Mouse (Mus musculus) bone marrow, adult 2 months (tissue): ENCODE results near the gene Palld. TPM values are rescaled to one million over a fixed set of nuclear protein-coding genes. Genes with fewer than 3 reads are reported as not detected.

Source experiments
- H3K27ac ChIP-seq: fragments of 200-500 bp; 2 replicates; pipeline ENCODE4 v1.5.1; 2012; ENCODE audit warnings: low read depth, mild to moderate bottlenecking, control low read depth, inconsistent platforms, low read length; ENCODE audit not compliant: control insufficient read depth, poor library complexity, insufficient read depth
- H3K4me1 ChIP-seq: fragments of 200-500 bp; 2 replicates; pipeline ENCODE4 v1.6.1; 2011; ENCODE audit warnings: low read length; ENCODE audit not compliant: control insufficient read depth, insufficient read depth
- H3K4me3 ChIP-seq: fragments of 200-500 bp; replicated peaks from 2 replicates; pipeline ENCODE3; 2011; ENCODE audit warnings: mild to moderate bottlenecking, low read depth, low read length, control low read depth; ENCODE audit not compliant: control insufficient read depth
- CTCF ChIP-seq: fragments of 200-500 bp; IDR thresholded peaks from 2 replicates; pipeline ENCODE4 v1.5.1; 2011; ENCODE audit warnings: low read length, control low read depth; ENCODE audit not compliant: control insufficient read depth, insufficient read depth
- POLR2A ChIP-seq: fragments of 200-500 bp; IDR thresholded peaks from 2 replicates; pipeline ENCODE4 v1.6.1; 2011; ENCODE audit warnings: low read depth, mild to moderate bottlenecking, control low read depth, low read length, borderline replicate concordance; ENCODE audit not compliant: control insufficient read depth
- WGBS: fragments of 180-500 bp; shearing (Covaris S2); methylation state at CpG from one replicate; pipeline ENCODE4 v1.1.7; 2018; 5-methylcytosine and 5-hydroxymethylcytosine counted together
- polyA plus RNA-seq: library from polyadenylated mRNA; stranded (reverse); fragments of >200 nt; gene quantifications from 2 replicates; pipeline ENCODE4 v1.2.4, GENCODE M21; 2011; ENCODE audit warnings: low replicate concordance; ENCODE audit not compliant: missing spikeins, insufficient read depth, insufficient read length

The Palld gene
- polyA plus RNA-seq, 1 experiment = 33.7 TPM

DNA sequence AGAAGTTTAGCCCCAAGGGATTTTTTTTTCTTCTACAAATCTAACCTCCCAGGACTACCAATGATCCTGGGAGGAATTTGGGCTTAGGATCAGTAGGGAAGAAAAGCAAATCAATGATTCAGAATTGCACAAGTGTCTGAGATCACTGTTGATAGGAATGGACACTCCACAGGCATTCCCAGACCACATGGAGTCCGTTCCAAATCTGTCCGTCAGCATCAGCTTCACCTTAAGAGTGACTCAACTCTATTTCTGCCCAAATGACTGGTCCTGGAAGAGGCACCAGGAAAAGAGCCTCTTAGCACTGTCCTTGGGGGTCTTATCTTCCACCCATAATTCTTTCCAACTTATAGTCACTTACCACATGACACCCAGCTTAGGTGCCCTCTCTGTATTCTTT, 98.7 kb downstream of the Palld start:
- TF ChIP-seq CTCF (no peak), POLR2A (no peak)
- Histone ChIP-seq H3K27ac (no peak overlapping the region), H3K4me3 (no peak overlapping the region), H3K4me1 (no peaks in the 10 kb centered on the region)
- WGBS = 73% methylated on average over 2 of the region's 2 CpGs

DNA sequence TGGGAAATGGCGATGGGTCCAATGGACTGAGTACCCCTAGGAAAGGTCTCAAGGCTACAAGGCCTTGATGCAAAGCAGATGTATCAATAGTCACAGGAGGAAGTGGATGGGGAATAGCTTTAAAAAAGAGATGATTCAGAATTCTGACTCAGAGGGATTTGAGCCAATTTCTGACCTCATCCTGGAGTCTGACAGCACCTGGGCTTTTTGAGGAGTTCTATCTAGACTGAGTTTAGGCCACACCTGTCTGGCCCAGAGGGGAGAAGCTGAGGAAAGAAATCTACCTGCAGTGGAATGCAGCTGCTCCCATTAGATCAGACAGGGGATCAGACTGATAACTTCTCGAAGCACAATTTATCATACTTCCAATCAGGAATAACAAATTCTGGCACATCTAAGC, 99.7 kb downstream of the Palld start:
- Histone ChIP-seq H3K27ac (no peak overlapping the region), H3K4me1 (no peaks in the 10 kb centered on the region), H3K4me3 (no peak overlapping the region)
- WGBS = 82% methylated on average over 2 of the region's 2 CpGs
- no peak for TF ChIP-seq POLR2A
- TF ChIP-seq CTCF = no peak

DNA sequence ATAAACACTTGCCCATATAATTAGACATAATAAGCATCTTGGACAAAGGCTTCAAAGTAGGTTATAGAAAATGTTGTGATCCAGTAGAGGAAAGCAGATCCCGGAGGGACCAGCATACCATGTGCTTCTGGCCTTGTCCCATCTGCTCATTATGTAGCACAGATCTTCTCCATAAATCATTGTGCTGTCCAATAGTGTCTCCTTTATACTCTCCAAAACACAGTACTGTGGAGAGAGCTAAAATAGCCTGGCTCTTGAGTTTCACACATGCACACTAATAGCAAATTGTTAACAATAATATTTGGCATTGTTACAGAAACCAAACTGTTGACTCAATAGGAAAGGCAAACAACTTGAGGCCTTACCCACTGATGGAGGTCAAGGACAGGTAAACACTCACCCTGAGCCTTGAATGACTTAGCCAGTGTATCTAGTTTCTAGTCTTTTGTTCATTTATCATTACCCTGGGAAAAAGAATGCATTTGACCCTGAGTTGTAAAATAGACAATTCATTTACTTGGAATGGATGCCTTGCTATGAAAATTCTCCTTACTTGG, 105.0 kb downstream of the Palld start:
- TF ChIP-seq POLR2A (no peak), CTCF (no peak)
- 93% methylated on average over 1 of the region's 1 CpGs for WGBS

GRCm38 (mm10) chr8:61796537-61797050, 105.9 kb downstream of the Palld start:
- Histone ChIP-seq H3K27ac (no peak overlapping the region), H3K4me1 (no peaks in the 10 kb centered on the region), H3K4me3 (no peak overlapping the region)
- 85% methylated on average over 7 of the region's 7 CpGs for WGBS
- TF ChIP-seq CTCF (no peak), POLR2A (no peak)

More for the DNA sequence above, 105.0 kb downstream of the Palld start:
- Histone ChIP-seq H3K4me3 (no peak overlapping the region), H3K27ac (no peak overlapping the region), H3K4me1 (no peaks in the 10 kb centered on the region)

DNA sequence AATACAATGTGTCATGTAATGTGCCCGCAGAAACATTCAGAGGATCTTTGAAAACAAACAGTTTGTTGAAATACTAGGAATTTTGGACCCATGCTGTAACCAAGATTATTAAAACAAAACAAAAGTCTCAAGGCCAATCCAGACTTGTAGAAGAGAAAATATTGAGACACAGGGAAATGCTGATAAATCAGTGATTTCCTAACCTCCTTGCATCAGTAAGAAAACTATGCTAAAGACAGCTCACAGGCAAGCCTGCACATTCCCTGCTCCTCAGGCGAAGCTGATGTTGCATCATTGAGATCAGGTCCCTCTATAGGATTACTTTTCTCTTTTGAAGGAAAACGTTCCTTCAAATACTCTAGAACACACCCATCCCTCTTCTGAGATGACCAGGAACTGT, 112.5 kb downstream of the Palld start:
- H3K4me1 ChIP-seq = no peaks in the 10 kb centered on the region
- TF ChIP-seq CTCF = no peak
- no peak for TF ChIP-seq POLR2A
- WGBS = 74% methylated on average over 3 of the region's 3 CpGs

DNA sequence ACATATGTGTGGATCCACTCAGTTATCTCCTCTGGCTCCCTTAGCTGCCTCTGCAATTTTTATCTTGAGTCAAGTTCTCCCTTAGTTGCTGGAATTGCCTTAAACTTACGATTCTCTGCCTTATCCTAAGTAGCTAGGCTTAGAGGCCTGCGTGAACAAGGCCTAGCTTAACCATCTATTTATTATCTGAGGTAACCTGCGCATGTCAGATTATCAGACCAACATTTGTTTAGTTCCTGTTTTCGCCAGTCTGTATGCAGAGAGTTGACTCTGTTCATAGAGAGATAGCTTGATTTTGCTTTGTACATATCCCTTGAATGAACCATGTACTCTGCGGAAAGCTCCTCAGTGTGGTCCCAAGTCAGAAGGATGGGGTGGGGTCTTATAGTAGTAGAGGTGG, 113.2 kb downstream of the Palld start:
- H3K4me3 ChIP-seq = no peak overlapping the region
- no peak overlapping the region for H3K27ac ChIP-seq
- no peaks in the 10 kb centered on the region for H3K4me1 ChIP-seq
- no peak for TF ChIP-seq CTCF
- TF ChIP-seq POLR2A = no peak
- 44% methylated on average over 5 of the region's 5 CpGs for WGBS

More for the DNA sequence above, 112.5 kb downstream of the Palld start:
- H3K27ac ChIP-seq = no peak overlapping the region
- H3K4me3 ChIP-seq = no peak overlapping the region

- 82% methylated on average over 7 of the region's 7 CpGs for WGBS
- Histone ChIP-seq H3K27ac (no peak overlapping the region), H3K4me1 (no peaks in the 10 kb centered on the region), H3K4me3 (no peak overlapping the region)
- TF ChIP-seq CTCF (no peak), POLR2A (no peak)
Observed at GRCm38 (mm10) chr8:61782931-61783491, 119.5 kb downstream of the Palld start.

DNA sequence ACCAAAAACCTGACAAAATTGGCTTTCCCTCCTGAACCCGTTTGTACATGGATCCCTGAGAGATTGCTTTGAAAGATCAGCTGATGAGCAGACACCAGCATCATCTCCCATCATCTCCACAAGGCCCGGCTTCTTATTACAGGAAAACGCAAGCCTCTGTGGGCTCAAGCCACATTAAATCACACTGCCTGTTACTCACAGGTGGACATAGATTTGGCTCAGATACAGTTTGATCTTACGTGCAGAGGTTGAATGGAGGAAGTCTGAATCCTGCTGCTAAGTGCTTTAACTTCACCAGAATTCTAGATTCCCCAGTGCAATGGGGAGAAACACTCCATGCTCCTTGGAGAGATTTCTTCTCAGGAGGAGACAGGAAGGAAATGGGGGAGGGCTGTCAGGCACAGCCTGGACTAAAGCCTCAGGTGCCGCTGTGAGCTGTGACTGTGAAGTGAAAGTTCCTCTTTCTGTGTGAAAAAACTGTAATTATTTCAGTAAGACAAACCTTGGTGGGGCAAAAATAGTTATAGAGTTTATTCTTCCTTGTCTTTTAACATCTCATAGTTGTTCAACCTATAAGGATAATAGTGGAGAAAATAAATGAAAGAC, 121.7 kb downstream of the Palld start:
- Histone ChIP-seq H3K27ac (no peak overlapping the region), H3K4me1 (no peaks in the 10 kb centered on the region), H3K4me3 (no peak overlapping the region)
- WGBS = 5% methylated on average over 5 of the region's 5 CpGs
- no peak for TF ChIP-seq CTCF
- no peak for TF ChIP-seq POLR2A

GRCm38 (mm10) chr8:61778194-61778593, 124.3 kb downstream of the Palld start:
- H3K4me3 ChIP-seq = no peak overlapping the region
- no peaks in the 10 kb centered on the region for H3K4me1 ChIP-seq
- H3K27ac ChIP-seq = no peak overlapping the region
- TF ChIP-seq CTCF (no peak), POLR2A (no peak)
- WGBS = 61% methylated on average over 3 of the region's 3 CpGs
